Mouse (Mus musculus) spleen, postnatal 14 days (tissue): ENCODE data around the gene Qtrt1.
"Not testable (repeated sequence)": the region's sequence is repeated elsewhere in the genome, so short reads cannot be mapped to it uniquely, and the experiment has no call there.

ENCODE experiments used
- DNase-seq, 2 experiments: peaks; one replicate each; pipeline ENCODE4 v3.0.0; 2021 to 2022; ENCODE audit warnings: low spot score in 2 of 2

Gene Qtrt1

DNA sequence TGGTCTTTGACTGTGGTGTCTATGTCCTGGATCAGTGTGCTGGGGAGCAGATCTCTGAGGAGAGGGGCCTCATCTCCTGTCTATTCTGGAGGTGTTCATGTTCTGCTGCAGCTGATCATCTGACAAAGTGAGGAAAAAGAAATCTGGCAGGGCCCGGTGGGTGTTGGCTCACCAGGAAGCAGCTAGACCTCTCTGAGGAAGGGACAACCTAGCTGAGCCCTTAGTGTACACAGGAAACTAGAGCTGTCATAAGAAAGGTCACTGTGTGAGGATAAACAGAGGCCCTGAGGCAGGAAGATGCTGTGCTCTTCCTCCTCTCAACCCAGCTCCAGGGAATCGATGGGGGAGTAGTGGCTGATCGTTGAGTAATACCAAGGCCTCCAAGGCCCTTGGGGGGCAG lies 38.6 kb downstream of the Qtrt1 start:
- DNase-seq, result no peak

DNA sequence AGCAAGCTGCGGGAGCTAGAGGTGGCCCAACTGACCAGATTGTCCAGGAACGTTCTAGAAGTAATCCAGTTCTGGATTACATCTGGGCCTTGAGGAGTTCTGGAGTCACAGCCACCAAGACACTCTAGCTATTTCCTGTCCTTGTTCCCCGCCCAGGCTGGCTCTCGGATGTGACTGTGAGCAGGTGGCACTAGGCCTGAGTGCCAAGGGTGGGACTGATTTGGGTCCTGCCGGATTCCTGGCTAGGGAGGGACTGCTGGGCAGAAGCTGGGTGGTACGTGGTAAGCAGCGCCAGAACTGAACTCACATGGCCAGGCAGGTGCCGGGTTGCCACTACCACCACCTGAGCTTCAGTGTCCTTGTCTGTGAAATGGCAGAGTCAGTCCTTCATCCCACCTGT lies 39.8 kb downstream of the Qtrt1 start:
- DNase-seq, result no peak

DNA sequence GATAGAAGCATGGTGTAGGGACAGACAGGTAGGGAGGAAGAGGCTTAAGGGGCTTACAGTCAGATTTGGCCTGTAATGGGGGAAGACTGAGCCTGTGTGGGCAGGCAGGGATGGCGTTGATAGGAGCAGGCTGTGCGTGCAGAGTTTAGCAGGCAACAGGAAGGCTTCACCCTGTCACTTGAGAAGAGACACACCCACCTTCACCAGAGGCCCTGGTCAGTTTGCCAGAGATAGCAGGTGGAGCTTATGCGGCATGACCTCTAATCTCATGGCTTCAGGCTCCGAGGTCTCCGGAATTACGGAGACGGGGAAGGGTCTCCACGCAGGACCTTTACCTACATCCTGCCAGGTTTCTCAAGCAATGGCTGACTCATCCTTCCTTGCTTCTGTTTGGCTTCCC lies 40.2 kb downstream of the Qtrt1 start:
- no peak for DNase-seq

DNA sequence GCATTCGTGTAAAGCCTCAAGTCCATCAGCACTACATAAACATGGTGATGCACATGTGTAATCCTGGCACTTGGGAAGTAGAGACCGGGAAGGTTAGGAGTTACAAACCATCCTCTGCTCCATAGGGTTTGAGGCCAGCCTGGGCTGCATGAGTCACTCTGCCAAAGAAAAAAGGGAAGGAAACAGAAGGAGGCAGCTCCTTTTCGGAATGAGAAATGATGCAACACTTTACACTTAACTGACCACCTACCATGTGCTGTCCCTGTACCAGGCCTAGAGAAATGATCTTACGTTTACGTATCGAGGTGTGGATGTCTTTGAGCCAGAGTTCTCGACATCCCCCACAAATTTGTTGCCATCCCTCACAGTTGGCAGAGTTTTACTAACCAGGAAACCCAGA lies 41.4 kb downstream of the Qtrt1 start:
- no peak for DNase-seq

DNA sequence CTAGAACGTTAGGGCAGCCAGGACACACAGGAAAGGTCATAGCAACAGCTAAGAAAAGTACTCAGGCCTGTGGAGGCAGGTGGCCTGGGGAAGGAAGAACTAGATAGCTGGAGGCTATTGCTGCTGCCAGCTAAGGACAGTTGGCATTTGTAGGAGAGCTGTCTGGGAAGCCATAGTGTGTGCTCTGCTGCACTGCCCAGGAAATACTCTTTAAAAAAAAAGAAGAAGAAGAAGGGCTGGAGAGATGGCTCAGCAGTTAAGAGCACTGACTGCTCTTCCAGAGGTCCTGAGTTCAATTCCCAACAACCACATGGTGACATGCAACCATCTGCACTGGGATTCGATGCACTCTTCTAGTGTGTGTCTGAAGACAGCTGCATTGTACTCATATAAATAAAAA lies 41.8 kb downstream of the Qtrt1 start:
- no peak for DNase-seq

DNA sequence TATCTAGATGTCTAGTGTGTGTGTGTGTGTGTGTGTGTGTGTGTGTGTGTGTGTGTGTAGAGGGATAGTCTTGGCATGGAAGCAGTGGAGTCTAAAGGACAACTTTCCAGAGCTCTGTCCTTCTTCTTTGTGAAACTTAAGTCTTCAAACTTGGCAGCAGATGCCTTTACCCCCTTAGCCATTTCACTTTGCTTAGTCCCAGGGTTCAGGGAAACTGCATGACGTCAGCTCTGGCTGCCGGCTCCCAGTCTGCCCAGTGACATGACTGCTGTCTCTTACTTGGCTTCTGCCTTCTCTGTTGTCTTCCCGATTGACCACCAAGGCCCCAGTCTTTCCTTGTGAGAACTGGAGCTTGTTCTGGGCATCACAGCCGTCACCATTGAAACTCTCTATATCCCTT lies 42.9 kb downstream of the Qtrt1 start:
- no peak for DNase-seq

DNA sequence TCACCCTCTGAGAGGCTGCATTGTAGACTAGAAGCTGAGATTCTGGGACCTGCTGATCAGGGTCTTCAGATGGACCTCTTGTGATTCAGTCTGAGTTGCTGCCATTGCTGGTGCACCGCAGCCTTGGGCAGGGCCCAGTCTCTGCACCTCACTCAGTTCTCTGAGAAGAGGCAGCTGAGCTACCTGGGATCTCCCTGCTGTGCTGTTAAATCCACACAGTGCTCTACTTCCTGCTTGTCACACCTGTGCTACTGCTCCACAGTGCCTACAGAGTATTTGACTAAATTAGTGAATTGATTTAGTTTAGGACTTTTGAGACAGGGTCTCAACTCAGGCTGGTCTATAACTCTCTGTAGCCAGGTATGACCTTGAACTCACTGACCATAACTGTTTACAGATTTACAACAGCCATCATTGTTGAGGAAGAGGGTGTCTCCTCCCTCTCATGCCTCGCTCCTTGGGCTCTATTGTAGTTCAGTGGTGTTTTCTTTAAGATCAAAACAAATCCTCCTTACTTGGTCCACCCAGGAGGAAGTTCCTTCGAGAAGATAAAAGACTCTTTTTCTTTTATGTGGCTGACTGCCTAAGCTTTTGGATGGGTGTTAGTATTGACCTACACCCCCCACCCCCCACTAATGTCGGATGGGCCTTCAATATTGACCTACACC lies 43.6 kb downstream of the Qtrt1 start:
- no peak for DNase-seq

DNA sequence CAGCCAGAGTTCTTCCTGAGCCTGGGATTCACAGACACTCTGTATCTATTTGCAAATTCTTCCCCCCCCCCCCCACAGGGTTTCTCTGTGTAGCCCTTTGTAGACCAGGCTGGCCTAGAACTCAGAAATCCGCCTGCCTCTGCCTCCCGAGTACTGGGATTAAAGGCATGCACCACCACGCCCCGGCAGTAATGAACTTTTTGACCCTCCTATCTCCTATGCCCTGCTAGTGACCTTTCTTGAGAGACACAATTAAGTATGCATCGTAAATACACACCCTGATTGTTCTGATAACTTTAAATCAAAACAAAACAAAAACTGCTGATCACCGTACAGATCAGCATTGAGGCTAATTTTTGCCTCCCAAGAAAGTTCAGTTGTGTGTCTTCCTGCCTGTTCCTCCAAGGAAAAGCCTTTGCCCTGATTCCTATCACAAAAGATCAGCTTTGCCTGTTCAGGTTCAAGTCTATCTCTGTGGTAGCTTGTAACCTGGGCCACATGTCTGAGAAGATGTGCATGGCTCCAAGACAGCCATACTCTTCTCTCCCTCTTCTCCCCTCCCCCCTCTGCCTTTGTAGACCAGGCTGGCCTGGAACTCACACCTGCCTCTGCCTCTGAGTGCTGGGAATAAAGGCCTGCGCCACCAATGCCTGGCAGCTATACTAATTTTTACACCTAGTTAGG lies 44.8 kb downstream of the Qtrt1 start:
- no peak for DNase-seq

DNA sequence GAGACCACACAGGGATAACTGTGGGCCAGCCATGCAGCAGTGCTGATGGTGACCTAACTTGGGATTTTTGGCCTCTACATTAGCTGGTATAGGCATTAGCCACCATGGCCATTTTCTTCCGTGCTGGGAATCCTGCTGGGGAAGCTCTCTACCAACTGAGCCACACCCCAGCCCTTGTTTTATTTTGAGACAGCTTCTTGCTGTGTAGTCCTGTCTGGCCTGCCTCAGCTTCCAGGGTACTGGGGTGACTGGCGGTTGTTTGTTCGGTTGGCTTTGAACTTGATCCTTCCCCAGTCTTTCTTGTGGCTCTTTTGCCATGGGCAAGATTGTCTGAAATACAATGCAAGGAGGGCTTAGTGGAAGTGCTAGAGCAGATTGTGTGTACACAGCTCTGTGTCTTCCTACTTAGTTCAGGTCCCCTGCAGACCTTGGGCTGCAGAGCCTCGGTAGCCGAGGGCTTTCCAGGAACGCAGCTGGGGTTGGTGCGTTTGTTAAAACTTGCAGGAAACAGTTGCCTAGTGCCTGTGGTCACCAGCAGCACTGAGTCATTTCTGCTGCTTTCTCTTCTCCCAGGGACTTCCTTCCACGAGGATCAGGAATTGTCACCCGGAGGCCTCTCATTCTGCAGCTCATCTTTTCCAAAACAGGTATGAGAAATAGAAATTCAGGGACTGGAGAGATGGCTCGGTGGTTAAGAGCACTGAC lies 45.4 kb downstream of the Qtrt1 start:
- no peak for DNase-seq

DNA sequence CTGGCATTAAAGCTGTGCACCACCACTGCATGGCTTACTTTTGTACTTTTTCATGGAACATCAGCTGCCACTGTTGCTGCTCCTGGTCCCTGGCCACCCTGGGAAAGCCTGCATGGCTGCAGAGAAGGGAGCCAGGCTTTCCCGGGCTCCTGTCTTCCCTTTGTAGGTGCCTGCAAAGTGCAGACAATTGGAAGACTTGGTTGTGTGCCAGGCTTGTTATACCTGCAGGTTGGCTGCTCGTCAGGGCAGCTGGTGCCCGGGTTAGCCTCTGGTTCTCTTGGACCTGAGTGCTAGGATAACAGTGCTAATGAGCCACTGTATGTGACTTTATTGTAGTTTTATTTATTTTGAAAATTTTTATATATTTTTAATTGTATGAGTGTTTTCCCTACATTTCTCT lies 47.2 kb downstream of the Qtrt1 start:
- no peak for DNase-seq

DNA sequence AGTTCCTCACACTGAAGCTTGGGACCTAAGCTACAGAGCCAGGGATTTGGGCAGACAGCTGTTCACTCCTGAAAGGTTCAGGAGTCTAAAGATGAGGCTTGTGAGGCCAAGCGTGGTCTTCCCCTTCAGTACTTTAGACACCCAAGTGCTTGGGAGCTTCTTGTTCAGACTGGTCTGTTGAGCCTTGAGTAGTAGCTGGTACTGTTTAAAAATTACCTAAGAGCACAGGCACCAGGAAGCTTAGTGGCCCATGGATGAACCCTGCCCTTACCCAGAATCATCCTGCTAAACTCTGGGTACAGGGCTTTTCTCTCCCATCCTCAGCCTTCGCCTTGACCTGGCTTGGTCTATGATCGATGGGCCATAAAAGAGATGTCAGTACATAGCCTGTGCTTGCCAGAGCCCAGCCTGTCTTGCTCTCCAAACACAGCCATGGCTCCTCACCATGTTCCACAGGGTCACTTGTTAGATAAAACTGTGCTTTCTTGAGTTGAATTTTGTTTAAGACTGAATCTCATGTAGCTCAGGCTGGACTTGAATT lies 48.8 kb downstream of the Qtrt1 start:
- no peak for DNase-seq

DNA sequence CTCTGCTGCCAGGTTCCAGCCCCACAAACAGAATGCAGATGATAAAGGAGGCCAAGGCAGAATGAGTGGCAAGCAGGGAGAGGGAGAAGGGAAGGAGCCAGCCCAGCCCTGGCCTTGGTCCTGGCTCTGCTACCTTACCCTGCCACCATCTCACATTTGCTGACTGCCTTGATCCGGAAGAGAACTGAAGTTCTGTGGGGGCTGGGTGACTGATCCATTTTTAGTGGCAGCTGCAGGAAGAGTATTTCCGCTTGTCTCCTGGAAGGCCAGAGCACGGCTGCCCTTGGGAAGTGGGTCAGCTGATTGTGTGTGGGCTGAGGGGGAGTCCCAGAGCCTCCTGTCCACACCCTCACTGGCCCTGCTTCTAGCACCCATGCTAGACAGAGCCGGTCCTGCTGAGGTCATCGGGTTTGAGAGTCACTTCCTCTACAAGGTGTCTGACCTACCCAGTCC lies 51.5 kb downstream of the Qtrt1 start:
- no peak for DNase-seq

DNA sequence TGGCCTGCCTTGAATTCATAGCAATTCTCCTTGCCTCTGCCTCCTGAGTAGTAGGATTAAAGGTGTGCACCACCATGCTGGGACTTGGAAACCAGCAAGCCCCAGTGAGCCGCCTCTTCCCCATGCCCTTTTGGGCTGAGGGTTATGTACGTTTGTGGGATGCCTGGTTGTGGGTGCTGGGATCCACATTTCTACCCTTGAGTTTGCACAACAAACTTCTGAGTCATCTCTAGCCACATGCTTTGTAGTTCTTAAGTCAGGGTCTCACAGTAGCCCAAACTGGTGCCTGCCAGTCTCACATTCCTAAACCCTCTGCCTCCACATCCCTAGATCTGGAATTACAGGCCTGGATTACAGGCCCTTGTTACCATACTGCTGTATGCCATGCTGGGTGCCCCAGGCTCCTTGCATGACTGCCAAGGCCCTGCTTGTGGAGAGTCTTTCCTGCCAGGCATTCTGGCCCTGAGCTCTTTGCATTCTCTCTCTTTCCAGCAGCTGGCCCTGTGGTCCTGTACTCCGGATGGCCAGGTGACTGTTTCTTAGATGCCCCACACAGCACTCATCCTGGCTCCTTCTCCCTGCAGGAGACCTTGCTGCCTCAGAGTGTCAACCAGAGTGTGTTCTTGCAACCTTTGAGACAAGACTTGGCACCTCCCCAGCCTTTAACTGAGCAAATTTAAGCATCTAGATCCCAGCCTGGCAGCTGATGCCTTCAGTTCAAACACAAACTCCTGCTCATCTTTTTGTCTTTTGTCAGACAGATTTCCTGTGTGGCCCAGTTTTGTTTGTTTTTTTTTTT lies 52.3 kb downstream of the Qtrt1 start:
- no peak for DNase-seq

DNA sequence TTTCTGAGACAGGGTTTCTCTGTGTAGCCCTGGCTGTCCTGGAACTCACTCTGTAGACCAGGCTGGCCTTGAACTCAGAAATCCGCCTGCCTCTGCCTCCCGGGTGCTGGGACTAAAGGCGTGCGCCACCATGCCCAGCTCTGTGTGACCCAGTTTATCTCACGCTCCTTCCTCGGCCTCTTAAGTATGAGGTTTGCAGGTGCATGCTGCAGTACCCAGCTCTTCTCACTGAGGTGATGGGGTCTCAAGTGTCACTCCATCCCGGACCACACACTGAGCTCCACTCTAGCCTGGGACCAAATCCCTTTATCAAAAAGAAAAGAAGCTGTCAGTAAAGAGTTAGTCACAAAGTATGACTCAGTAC lies 52.9 kb downstream of the Qtrt1 start:
- DNase-seq, result not testable (repeated sequence)

DNA sequence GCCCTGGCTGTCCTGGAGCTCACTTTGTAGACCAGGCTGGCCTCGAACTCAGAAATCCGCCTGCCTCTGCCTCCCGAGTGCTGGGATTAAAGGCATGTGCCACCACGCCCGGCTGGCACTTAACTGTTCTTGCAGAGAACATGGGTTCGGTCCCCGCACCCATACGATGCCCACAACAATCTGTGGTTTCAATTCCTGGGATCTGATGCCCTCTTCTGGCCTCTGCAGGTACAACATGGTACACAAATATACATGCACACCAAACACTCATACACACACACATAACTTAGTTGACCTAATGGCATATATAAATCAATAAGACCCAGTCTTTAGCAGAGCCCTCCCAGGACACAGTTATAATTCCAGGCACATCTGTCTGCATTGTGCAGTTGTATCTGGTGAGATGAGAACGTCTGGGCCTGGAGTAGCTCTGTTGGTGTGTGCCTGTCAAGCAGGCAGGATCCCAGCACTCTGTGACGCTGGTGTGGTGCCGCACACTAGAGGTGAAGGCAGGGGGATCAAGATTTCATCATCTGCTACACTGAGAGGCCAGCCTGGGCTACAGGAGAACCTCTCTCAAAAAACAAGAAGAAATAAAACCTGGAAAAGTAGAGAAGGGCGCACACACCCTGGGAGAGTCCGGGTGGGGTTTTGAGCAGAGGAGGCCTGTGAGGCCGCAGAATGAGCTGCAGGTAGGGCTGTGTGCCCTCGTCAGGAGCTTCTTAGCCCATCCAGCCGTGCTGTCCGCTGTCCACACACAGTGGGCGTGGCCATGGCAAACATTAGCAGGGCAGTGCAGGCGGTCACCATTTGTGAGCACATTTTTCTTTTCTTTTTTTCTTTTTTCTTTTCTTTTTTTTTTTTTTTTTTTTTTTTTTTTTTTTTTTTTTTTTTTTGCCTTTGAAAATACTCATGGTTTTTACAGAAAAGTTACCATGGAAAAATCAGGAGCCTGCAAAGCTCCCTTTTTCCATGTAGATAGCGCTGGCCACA lies 57.7 kb downstream of the Qtrt1 start:
- peak; percentile 22 to 57 for DNase-seq
